Mouse (Mus musculus) thymus, postnatal 36 days (tissue): Measurements from ENCODE around the gene Rgs12.

ENCODE experiments used
- DNase-seq, 2 experiments: peaks; one replicate each; pipeline ENCODE4 v3.0.0; 2022; ENCODE audit warnings: mixed read lengths in 2 of 2

Rgs12 gene

GRCm38 (mm10) chr5:34984933-34985332 is 35.7 kb downstream of the Rgs12 start:
- DNase-seq: no peak

- peak; percentile 73 to 77 for DNase-seq
These were observed 36.6 kb downstream of the Rgs12 start for GRCm38 (mm10) chr5:34985867-34986266.

- no peak for DNase-seq
These were observed 38.2 kb downstream of the Rgs12 start for GRCm38 (mm10) chr5:34987396-34987795.

GRCm38 (mm10) chr5:34988690-34989089 is 39.4 kb downstream of the Rgs12 start:
- DNase-seq: no peak

GRCm38 (mm10) chr5:34989321-34989772 is 40.1 kb downstream of the Rgs12 start:
- no peak for DNase-seq

- DNase-seq: no peak
These were observed 49.5 kb downstream of the Rgs12 start for GRCm38 (mm10) chr5:34998754-34999153.

- DNase-seq: no peak
These were observed 50.0 kb downstream of the Rgs12 start for GRCm38 (mm10) chr5:34999281-34999680.

GRCm38 (mm10) chr5:35000323-35000722 is 51.1 kb downstream of the Rgs12 start:
- no peak for DNase-seq

- DNase-seq: no peak
These were observed 51.9 kb downstream of the Rgs12 start for GRCm38 (mm10) chr5:35001144-35001543.

- DNase-seq: no peak
These were observed 54.4 kb downstream of the Rgs12 start for GRCm38 (mm10) chr5:35003611-35004162.

- no peak for DNase-seq
These were observed 55.5 kb downstream of the Rgs12 start for GRCm38 (mm10) chr5:35004769-35005168.

- no peak for DNase-seq
These were observed 56.4 kb downstream of the Rgs12 start for GRCm38 (mm10) chr5:35005659-35006058.

- DNase-seq: no peak
These were observed 57.4 kb downstream of the Rgs12 start for GRCm38 (mm10) chr5:35006599-35006998.

- no peak for DNase-seq
These were observed 59.9 kb downstream of the Rgs12 start for GRCm38 (mm10) chr5:35009163-35009562.

GRCm38 (mm10) chr5:35010656-35011055 is 61.4 kb downstream of the Rgs12 start:
- DNase-seq: no peak

GRCm38 (mm10) chr5:35011156-35011923 is 62.1 kb downstream of the Rgs12 start:
- no peak for DNase-seq

- DNase-seq: no peak
These were observed 64.8 kb downstream of the Rgs12 start for GRCm38 (mm10) chr5:35014036-35014435.

- DNase-seq: no peak
These were observed 70.5 kb downstream of the Rgs12 start for GRCm38 (mm10) chr5:35019673-35020300.

- no peak for DNase-seq
These were observed 71.4 kb downstream of the Rgs12 start for GRCm38 (mm10) chr5:35020410-35021241.

- peak; percentile 38 to 40 for DNase-seq
These were observed 75.7 kb downstream of the Rgs12 start for GRCm38 (mm10) chr5:35024975-35025374.

GRCm38 (mm10) chr5:35029303-35029702 is 80.1 kb downstream of the Rgs12 start:
- DNase-seq: no peak

- DNase-seq: no peak
These were observed 80.5 kb downstream of the Rgs12 start for GRCm38 (mm10) chr5:35029755-35030154.

- peak; percentile 32 to 42 for DNase-seq
These were observed 83.8 kb downstream of the Rgs12 start for GRCm38 (mm10) chr5:35033068-35033467.
